Comparison of ENCODE assay signal across 15 mouse cellular contexts in genomic region chr3:101939152-101939551, GRCm38 (mm10). TPM values are rescaled to one million over a fixed set of nuclear protein-coding genes. Genes with fewer than 3 reads are reported as not detected.
DNase-seq lines count a peak whose midpoint lies in the region; ATAC-seq and TF ChIP-seq lines count a peak whose summit lies in the region.
"Had no signal": no experiment of that assay in that cellular context is flagged by ENCODE, and none has a peak within 500 bp of the region (broad histone marks: within the 10 kb centered on the region; RNA-seq: fewer than 3 reads in every experiment).

No protein-coding gene starts in this region.

- H3K36me3 ChIP-seq in intestine, postnatal 0 days (ENCODE audit: control insufficient read depth, insufficient read depth) = no peaks in the 10 kb centered on the region
- no peaks in the 10 kb centered on the region for H3K36me3 ChIP-seq in midbrain, embryonic 15.5 days (replicated peaks)
- H3K36me3 ChIP-seq: heart, embryonic 15.5 days; hindbrain, embryonic 12.5 days; midbrain, embryonic 13.5 days had no signal

- peak; percentile 94 for ATAC-seq in common myeloid progenitor, adult 5-6 weeks (replicated peaks; ENCODE audit: low read depth, poor library complexity, severe bottlenecking)
- peak; percentile 93 for ATAC-seq in intestine, postnatal 0 days
- ATAC-seq in midbrain, embryonic 15.5 days (replicated peaks) = no peak
- ATAC-seq: CD4-positive, CD25-positive, alpha-beta regulatory T cell, adult 4 months; midbrain, embryonic 13.5 days had no signal

- WGBS in intestine, postnatal 0 days = 39% methylated on average over 7 of the region's 7 CpGs
- WGBS in midbrain, embryonic 15.5 days = 77% methylated on average over 7 of the region's 7 CpGs

- H3K4me1 ChIP-seq in intestine, postnatal 0 days (replicated peaks; ENCODE audit: control insufficient read depth, insufficient read depth, low read length) = 0 out of 2 replicates have a peak, but pooled peaks cover 2% of the 10 kb centered on the region
- H3K4me1 ChIP-seq in midbrain, embryonic 15.5 days = no peaks in the 10 kb centered on the region
- H3K4me1 ChIP-seq: heart, embryonic 15.5 days; hindbrain, embryonic 12.5 days had no signal

- DNase-seq in 416B (ENCODE audit: low read depth) = peak; percentile 62
- peak; percentile 18 to 33 for DNase-seq in lung, postnatal 4 days
- no peak for DNase-seq in cerebellum, adult 9-11 months
- DNase-seq in adrenal gland, adult 18-20 months (ENCODE audit: low spot score in 2 of 2) = no peak
- DNase-seq in cerebellum, adult 11 months = no peak
- DNase-seq: adrenal gland, postnatal 36 days; lung, embryonic 14.5 days; spleen, adult 18-20 months had no signal

- H3K4me2 ChIP-seq in intestine, postnatal 0 days (replicated peaks; ENCODE audit: low read depth) = peak overlapping the region; percentile 21; the same call in 1 of the 2 replicates
- no peak overlapping the region for H3K4me2 ChIP-seq in midbrain, embryonic 15.5 days
- H3K4me2 ChIP-seq: heart, embryonic 15.5 days; hindbrain, embryonic 12.5 days; lung, embryonic 14.5 days; midbrain, embryonic 13.5 days had no signal

- H3K9ac ChIP-seq in intestine, postnatal 0 days (ENCODE audit: low read depth, low read length) = no peak overlapping the region
- H3K9ac ChIP-seq in midbrain, embryonic 15.5 days = no peak overlapping the region
- H3K9ac ChIP-seq: heart, embryonic 15.5 days; hindbrain, embryonic 12.5 days; lung, embryonic 14.5 days; midbrain, embryonic 13.5 days had no signal

- H3K9me3 ChIP-seq in intestine, postnatal 0 days (ENCODE audit: control insufficient read depth) = no peaks in the 10 kb centered on the region
- H3K9me3 ChIP-seq in midbrain, embryonic 15.5 days = no peaks in the 10 kb centered on the region
- H3K9me3 ChIP-seq: heart, embryonic 15.5 days; hindbrain, embryonic 12.5 days; midbrain, embryonic 13.5 days had no signal

- H3K4me3 ChIP-seq in intestine, postnatal 0 days (ENCODE audit: low read depth, low read length) = no peak overlapping the region
- H3K4me3 ChIP-seq in midbrain, embryonic 15.5 days = no peak overlapping the region
- H3K4me3 ChIP-seq: heart, embryonic 15.5 days; hindbrain, embryonic 12.5 days; midbrain, embryonic 13.5 days had no signal

- H3K27me3 ChIP-seq in intestine, postnatal 0 days (replicated peaks; ENCODE audit: control insufficient read depth, insufficient read depth, low read length) = no peaks in the 10 kb centered on the region
- H3K27me3 ChIP-seq in midbrain, embryonic 15.5 days (replicated peaks) = no peaks in the 10 kb centered on the region
- H3K27me3 ChIP-seq: heart, embryonic 15.5 days; hindbrain, embryonic 12.5 days; midbrain, embryonic 13.5 days had no signal

- no peak overlapping the region for H3K27ac ChIP-seq in intestine, postnatal 0 days (ENCODE audit: low read depth, low read length)
- H3K27ac ChIP-seq in midbrain, embryonic 15.5 days = no peak overlapping the region
- H3K27ac ChIP-seq: heart, embryonic 15.5 days; hindbrain, embryonic 12.5 days; midbrain, embryonic 13.5 days had no signal

- no peak for TF ChIP-seq CTCF in intestine, postnatal 0 days (IDR thresholded peaks at IDR 0.05; ENCODE audit: low read depth)

RNA-seq across cellular contexts. Expression of gene Slc22a15, which starts 14.9 kb away (rescaled TPM):
- total RNA-seq in common myeloid progenitor, adult 5-6 weeks (2017) = 6.7 and 7.7 TPM in 2 replicates
- 5.2 and 5.3 TPM in 2 replicates for polyA plus RNA-seq in intestine, postnatal 0 days (2015; fragmentation: Nextera tagmentation; extraction: Ambion mirVana)
- polyA plus RNA-seq in midbrain, embryonic 15.5 days (2015; fragmentation: Nextera tagmentation; extraction: Ambion mirVana) = 7.5 and 7.6 TPM in 2 replicates
- 1 to 10 TPM; 8.5 to 9.6 TPM for total RNA-seq in adrenal gland, adult 18-20 months (2021)

Comparison
In these comparisons a context has a peak if more than half of its experiments do, and no peak if none do; other contexts are left out.
1. DNase-seq: peak in 416B (single experiment) and lung, postnatal 4 days (2 of 2); none in cerebellum, adult 9-11 months (single experiment), adrenal gland, adult 18-20 months (0 of 2) and cerebellum, adult 11 months (single experiment).